Mouse (Mus musculus): ENCODE results near the gene Akap8. TPM values are rescaled to one million over a fixed set of nuclear protein-coding genes. Genes with fewer than 3 reads are reported as not detected.

Gene Akap8
- 141 TPM in 1 of 2 replicates, not detected in the other for polyA plus RNA-seq (2012; ENCODE audit: insufficient read depth, insufficient read length, low replicate concordance, missing spikeins)

- Histone ChIP-seq H3K4me3 (ENCODE audit: insufficient read depth, low read depth, low read length) (peak within 1 kb of the TSS; percentile 91), H3K27ac (ENCODE audit: insufficient read depth, low read depth, low read length) (peak within 1 kb of the TSS; percentile 86), H3K4me1 (ENCODE audit: control insufficient read depth, insufficient read depth, low read length) (no peaks in the 10 kb centered on the region)
- TF ChIP-seq POLR2A (IDR thresholded peaks at IDR 0.05; ENCODE audit: insufficient read depth, low read depth, low read length): peak; percentile 52; the same call in 1 of the 2 replicates
- TF ChIP-seq CTCF (IDR thresholded peaks at IDR 0.05; ENCODE audit: insufficient read depth, low read depth, low read length): no peak
- under 1% methylated on average over 83 of the region's 83 CpGs for WGBS
Observed at GRCm38 (mm10) chr17:32320597-32321389, at the start of gene Akap8. Gene Akap8 (minus strand): TSS chr17:32321238.

GRCm38 (mm10) chr17:32368991-32369578 is 48.0 kb upstream of the Akap8 start:
- WGBS: 42% methylated on average over 13 of the region's 17 CpGs
- no peak overlapping the region for H3K27ac ChIP-seq (ENCODE audit: insufficient read depth, low read depth, low read length)
- TF ChIP-seq CTCF (IDR thresholded peaks at IDR 0.05; ENCODE audit: insufficient read depth, low read depth, low read length) (no peak), POLR2A (IDR thresholded peaks at IDR 0.05; ENCODE audit: insufficient read depth, low read depth, low read length) (no peak)
- H3K4me1 ChIP-seq (ENCODE audit: control insufficient read depth, insufficient read depth, low read length): no peaks in the 10 kb centered on the region
- no peak overlapping the region for H3K4me3 ChIP-seq (ENCODE audit: insufficient read depth, low read depth, low read length)

- WGBS: 91% methylated on average over 11 of the region's 11 CpGs
- Histone ChIP-seq H3K27ac (ENCODE audit: insufficient read depth, low read depth, low read length) (no peak overlapping the region), H3K4me1 (ENCODE audit: control insufficient read depth, insufficient read depth, low read length) (peaks cover 5% of the 10 kb centered on the region), H3K4me3 (ENCODE audit: insufficient read depth, low read depth, low read length) (no peak overlapping the region)
- TF ChIP-seq CTCF (IDR thresholded peaks at IDR 0.05; ENCODE audit: insufficient read depth, low read depth, low read length) (no peak), POLR2A (IDR thresholded peaks at IDR 0.05; ENCODE audit: insufficient read depth, low read depth, low read length) (no peak)
Observed at GRCm38 (mm10) chr17:32367706-32368105, 46.7 kb upstream of the Akap8 start.

- H3K27ac ChIP-seq (ENCODE audit: insufficient read depth, low read depth, low read length): no peak overlapping the region
- H3K4me3 ChIP-seq (ENCODE audit: insufficient read depth, low read depth, low read length): no peak overlapping the region
- peaks cover 13% of the 10 kb centered on the region for H3K4me1 ChIP-seq (ENCODE audit: control insufficient read depth, insufficient read depth, low read length)
- TF ChIP-seq POLR2A (IDR thresholded peaks at IDR 0.05; ENCODE audit: insufficient read depth, low read depth, low read length): no peak
- TF ChIP-seq CTCF (IDR thresholded peaks at IDR 0.05; ENCODE audit: insufficient read depth, low read depth, low read length): no peak
- 88% methylated on average over 1 of the region's 1 CpGs for WGBS
Observed at GRCm38 (mm10) chr17:32365296-32365695, 44.3 kb upstream of the Akap8 start.

- TF ChIP-seq POLR2A (IDR thresholded peaks at IDR 0.05; ENCODE audit: insufficient read depth, low read depth, low read length) (no peak), CTCF (IDR thresholded peaks at IDR 0.05; ENCODE audit: insufficient read depth, low read depth, low read length) (no peak)
- Histone ChIP-seq H3K4me1 (ENCODE audit: control insufficient read depth, insufficient read depth, low read length) (peaks cover 13% of the 10 kb centered on the region), H3K27ac (ENCODE audit: insufficient read depth, low read depth, low read length) (no peak overlapping the region), H3K4me3 (ENCODE audit: insufficient read depth, low read depth, low read length) (no peak overlapping the region)
- 58% methylated on average over 5 of the region's 5 CpGs for whole genome bisulfite sequencing
Observed at GRCm38 (mm10) chr17:32364850-32365249, 43.8 kb upstream of the Akap8 start.

- Histone ChIP-seq H3K27ac (ENCODE audit: insufficient read depth, low read depth, low read length) (no peak overlapping the region), H3K4me3 (ENCODE audit: insufficient read depth, low read depth, low read length) (peak overlapping the region; percentile 99), H3K4me1 (ENCODE audit: control insufficient read depth, insufficient read depth, low read length) (peaks cover 13% of the 10 kb centered on the region)
- TF ChIP-seq CTCF (IDR thresholded peaks at IDR 0.05; ENCODE audit: insufficient read depth, low read depth, low read length) (no peak), POLR2A (IDR thresholded peaks at IDR 0.05; ENCODE audit: insufficient read depth, low read depth, low read length) (0 out of 2 replicates have a peak, but pooled peaks have one; percentile 39)
- 1% methylated on average over 47 of the region's 47 CpGs for WGBS
Observed at GRCm38 (mm10) chr17:32364331-32364730, 43.3 kb upstream of the Akap8 start.

GRCm38 (mm10) chr17:32363821-32364301 is 42.8 kb upstream of the Akap8 start:
- no peak for TF ChIP-seq POLR2A (IDR thresholded peaks at IDR 0.05; ENCODE audit: insufficient read depth, low read depth, low read length)
- Histone ChIP-seq H3K4me3 (ENCODE audit: insufficient read depth, low read depth, low read length) (peak overlapping the region; percentile 99), H3K4me1 (ENCODE audit: control insufficient read depth, insufficient read depth, low read length) (peaks cover 13% of the 10 kb centered on the region), H3K27ac (ENCODE audit: insufficient read depth, low read depth, low read length) (no peak overlapping the region)
- WGBS: under 1% methylated on average over 49 of the region's 50 CpGs

- H3K4me1 ChIP-seq (ENCODE audit: control insufficient read depth, insufficient read depth, low read length): peaks cover 13% of the 10 kb centered on the region
- H3K4me3 ChIP-seq (ENCODE audit: insufficient read depth, low read depth, low read length): no peak overlapping the region
- no peak overlapping the region for H3K27ac ChIP-seq (ENCODE audit: insufficient read depth, low read depth, low read length)
- 62% methylated on average over 4 of the region's 4 CpGs for WGBS
- TF ChIP-seq CTCF (IDR thresholded peaks at IDR 0.05; ENCODE audit: insufficient read depth, low read depth, low read length): no peak
Observed at GRCm38 (mm10) chr17:32362686-32363085, 41.6 kb upstream of the Akap8 start.

GRCm38 (mm10) chr17:32359928-32360327 is 38.9 kb upstream of the Akap8 start:
- no peak overlapping the region for H3K27ac ChIP-seq (ENCODE audit: insufficient read depth, low read depth, low read length)
- WGBS: 84% methylated on average over 18 of the region's 18 CpGs
- H3K4me3 ChIP-seq (ENCODE audit: insufficient read depth, low read depth, low read length): no peak overlapping the region
- H3K4me1 ChIP-seq (ENCODE audit: control insufficient read depth, insufficient read depth, low read length): peaks cover 13% of the 10 kb centered on the region
- TF ChIP-seq POLR2A (IDR thresholded peaks at IDR 0.05; ENCODE audit: insufficient read depth, low read depth, low read length): no peak
- TF ChIP-seq CTCF (IDR thresholded peaks at IDR 0.05; ENCODE audit: insufficient read depth, low read depth, low read length): no peak
